Mouse (Mus musculus): ENCODE data around the gene Gsg1.

DNA sequence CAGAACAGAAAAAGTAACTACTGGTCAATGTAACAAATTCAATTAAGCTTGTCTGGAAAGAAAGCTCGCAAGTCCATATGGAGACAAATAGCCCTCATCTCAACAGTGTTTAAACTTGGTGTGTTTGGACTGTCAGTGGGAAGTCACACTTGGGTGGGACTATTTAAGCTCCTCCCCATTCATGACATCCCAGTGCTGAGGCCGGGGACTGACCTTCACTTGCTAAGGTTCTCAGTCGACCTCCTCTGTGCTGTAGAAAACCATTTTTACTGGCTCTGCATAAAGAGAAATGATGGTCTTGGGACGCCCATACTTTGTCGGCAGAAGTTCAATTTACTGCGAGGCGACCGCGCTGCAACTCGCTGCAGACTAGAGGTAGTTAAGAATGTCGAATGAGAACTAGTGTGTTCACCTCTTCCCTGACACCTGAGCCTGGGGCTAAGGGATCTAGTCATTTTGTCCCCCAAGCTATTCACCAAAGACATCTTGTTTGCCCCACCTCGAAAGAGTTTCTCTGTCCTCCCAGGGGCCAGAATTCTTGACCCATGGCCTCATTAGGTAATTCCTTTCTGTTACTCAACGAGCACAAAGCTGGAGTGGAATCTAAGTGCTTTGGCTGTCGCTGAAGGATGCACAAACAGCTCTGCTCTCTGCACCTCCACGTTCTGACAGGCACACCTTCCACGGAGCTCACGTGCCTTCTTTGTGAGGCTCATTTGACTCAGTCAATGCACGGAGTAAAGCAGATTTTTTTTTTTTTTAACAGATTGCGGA lies 3.0 kb downstream of the Gsg1 start:
- no peak for TF ChIP-seq CTCF (IDR thresholded peaks at IDR 0.05; ENCODE audit: low read depth)
- no peak for TF ChIP-seq EP300 (IDR thresholded peaks at IDR 0.05; ENCODE audit: low read depth)

Measured in heart, postnatal 0 days (tissue).